Mouse (Mus musculus) lung, postnatal 36 days (tissue): ENCODE measurements at regions not wholly inside any gene's neighbourhood (a gene's known extent, or its start where the extent isn't known, plus 50 kb on each side); places are given as distances from the start of the nearest gene placed in this dataset.
A peak's percentile ranks its signal among the peaks of the same experiment; 100 is the strongest.

ENCODE experiments used
- DNase-seq: peaks from one replicate; pipeline ENCODE4 v3.0.0; 2022; ENCODE audit warnings: mixed read lengths

DNA sequence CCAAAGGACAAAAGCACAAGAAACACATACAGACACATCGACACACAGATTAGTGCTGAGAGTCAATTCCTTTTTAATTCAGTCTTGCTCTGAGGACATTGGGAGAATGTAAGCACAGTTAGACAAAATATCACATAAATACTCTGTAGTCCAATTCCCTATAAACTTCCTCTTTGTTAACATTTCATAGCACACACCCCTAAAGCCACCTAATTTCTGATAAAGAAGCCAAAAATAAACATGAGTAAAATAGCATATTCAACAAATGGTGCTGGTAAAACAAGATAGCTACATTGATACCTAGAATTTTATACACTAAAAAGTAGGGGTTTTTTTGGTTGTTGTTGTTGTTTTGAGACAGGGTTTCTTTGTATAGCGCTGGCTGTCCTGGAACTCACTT is 356.6 kb downstream of the Smarca1 start:
- DNase-seq = no peak

DNA sequence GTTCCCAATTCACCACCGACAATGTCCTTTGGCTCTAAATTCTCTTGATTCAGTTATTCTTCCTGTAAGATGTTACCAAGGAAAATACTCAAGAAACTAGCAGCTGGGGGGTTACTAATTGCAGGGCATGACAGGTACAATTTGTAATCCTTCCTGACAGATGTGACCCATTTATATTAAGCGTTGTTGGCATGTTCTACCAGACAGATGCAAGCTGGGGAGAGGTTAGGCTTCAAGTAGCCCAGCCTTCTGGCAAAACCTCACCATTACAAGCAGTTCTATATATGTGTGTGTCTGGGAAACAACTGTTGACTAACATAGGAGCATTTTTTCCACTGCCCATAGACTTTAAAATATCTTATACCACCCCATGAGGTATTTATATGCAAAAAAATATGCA is 397.7 kb downstream of the Smarca1 start:
- DNase-seq = no peak

DNA sequence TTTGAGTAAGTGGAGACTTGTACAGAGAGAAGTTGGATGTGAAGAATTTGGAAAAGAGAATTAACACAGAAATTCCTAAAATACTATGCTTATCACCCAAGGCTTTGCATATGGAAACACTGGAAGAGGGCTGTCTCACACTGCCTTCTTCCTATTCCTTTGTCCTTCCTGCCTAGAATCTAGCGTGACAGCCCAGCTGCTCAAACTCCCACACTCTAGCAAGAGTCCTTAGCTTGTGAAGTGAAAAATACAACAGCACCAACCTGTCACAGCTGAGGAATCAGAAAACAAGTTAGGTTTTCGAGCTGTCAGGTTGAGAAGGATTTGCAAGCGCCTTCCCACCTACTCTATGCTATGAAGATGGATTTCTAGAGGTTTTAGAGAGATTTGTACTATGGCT is 410.0 kb downstream of the Smarca1 start:
- DNase-seq = no peak

DNA sequence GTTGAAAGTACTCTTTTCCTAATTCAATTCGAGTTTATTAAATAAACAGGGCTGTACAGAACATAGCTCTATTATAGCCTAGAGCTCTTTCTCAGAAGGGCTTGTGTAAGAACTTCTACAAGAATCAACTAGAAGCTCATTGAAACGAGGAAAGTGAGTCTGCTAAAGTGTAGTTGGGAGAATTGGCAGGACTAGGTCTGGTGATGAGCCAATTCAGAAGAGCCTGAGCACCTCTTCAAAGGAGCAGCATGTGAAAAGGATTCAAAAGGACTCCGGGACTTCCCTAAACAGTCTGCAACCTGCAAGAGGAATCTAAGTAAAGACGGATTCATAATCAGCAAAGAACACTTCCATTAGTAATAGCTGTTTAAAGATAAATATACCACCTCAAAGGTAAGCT is 414.5 kb downstream of the Smarca1 start:
- DNase-seq = peak; percentile 62

DNA sequence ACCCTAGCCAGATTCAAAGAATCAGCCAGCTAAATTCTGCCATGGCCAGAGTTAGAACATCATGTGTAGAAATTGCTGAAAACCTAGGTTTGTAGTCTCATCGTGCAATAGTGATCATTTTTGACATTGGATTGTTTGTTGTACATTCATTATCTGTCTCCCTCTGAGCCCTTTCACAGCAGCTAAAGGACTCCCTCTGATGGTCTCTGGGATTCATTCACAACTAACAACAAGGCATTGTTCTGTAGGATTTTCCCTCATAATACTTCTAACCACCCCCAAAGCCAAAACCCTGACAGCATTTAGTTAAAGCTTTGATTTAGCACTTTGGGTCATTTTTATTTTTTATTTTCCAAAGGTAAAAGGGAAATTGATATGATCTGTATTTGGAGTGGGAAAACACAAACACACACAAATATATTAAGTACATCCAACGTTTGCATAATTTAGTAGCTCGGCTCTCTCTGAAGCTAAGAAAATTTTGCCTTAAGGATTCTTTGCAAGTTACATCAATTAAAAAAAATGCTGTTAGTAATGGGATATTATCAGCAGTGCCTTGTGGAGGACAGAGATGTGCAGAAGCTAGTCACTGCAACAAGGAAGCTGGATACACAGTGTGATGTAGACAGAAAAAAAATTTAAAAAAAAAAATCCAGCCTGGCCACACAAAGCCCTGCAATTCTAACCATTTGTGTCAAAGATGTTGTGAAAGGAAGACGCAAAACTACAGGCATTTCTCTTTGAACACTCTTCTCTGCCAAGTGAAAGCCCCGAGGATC is 425.9 kb downstream of the Smarca1 start:
- DNase-seq = no peak

DNA sequence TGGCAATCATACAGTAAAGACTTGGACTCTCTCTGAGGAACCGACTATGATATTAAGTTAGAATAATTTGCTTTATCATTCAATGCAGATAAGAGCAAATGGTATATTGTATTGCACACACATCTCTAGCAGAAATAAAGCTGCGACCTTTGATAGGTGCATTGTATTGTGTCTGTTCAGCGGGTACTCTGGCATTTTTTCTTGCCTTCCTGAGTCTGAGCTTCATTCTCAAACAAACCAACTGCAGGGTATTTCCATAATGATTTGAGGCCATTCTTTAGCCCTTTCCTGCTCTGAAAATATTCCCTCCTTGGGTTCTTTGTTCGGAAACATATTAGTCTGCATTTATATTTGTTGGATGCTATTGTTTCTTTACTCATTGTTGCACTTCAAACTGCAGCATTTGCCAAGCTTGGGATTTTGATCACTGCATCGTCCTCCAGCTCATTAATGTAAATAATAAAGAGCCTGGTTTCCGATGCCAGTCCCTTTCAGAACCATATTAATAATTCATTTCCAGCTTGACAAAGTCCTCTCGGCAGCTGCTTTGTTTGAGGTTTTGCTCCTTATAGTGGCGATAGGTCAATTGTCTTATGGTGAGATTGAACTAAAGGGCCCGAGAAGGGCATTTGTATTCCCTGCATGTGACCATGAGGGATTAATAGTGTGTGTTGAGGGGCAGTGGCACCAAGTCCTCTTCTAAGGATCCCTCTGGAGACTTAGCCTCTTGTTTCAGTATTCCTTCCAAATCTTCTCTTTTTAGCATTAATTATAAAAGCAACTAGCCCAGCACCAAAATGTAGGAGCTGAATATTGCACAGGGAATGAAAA is 430.9 kb downstream of the Smarca1 start:
- no peak for DNase-seq
